Mouse (Mus musculus) limb, embryonic 13.5 days (tissue): ENCODE measurements around the gene Lrriq4. TPM values are rescaled to one million over a fixed set of nuclear protein-coding genes. Genes with fewer than 3 reads are reported as not detected.

Source experiments
- polyA plus RNA-seq: library from polyadenylated mRNA; unstranded; fragments of >200 nt; fragmentation: Nextera tagmentation; extraction: Ambion mirVana; gene quantifications from 2 replicates; pipeline ENCODE4 v1.2.1, GENCODE M21; 2015

Lrriq4 gene
- polyA plus RNA-seq, 1 experiment from 2014 or later = not detected

Other genes with a start within 250 kb of the Lrriq4 start
- 87.4 and 90.7 TPM in 2 replicates for gene Mecom, start 96.5 kb upstream of the Lrriq4 start, polyA plus RNA-seq
- gene Actrt3, start 44.6 kb upstream of the Lrriq4 start, polyA plus RNA-seq = 0.11 TPM in 1 of 2 replicates, not detected in the other
- gene Mynn, start 42.4 kb upstream of the Lrriq4 start, polyA plus RNA-seq = 35.6 and 38.0 TPM in 2 replicates
- 1.3 and 1.7 TPM in 2 replicates for gene Lrrc34, start 3.4 kb downstream of the Lrriq4 start, polyA plus RNA-seq
- gene Lrrc31, start 55.3 kb downstream of the Lrriq4 start, polyA plus RNA-seq = not detected in 2 replicates
- not detected in 2 replicates for gene Samd7, start 101.8 kb downstream of the Lrriq4 start, polyA plus RNA-seq
- 97.3 and 103 TPM in 2 replicates for gene Sec62, start 148.4 kb downstream of the Lrriq4 start, polyA plus RNA-seq
- gene Gpr160, start 211.4 kb downstream of the Lrriq4 start, polyA plus RNA-seq = 1.4 and 3.1 TPM in 2 replicates